Mouse (Mus musculus) heart, adult 2 months (tissue): Measurements from ENCODE around the gene Jam3. TPM values are rescaled to one million over a fixed set of nuclear protein-coding genes. Genes with fewer than 3 reads are reported as not detected.

ENCODE experiments used
- DNase-seq, 2 experiments: peaks; one replicate each; pipeline ENCODE4 v3.0.0; 2021
- H3K27ac ChIP-seq: fragments of 200-600 bp; 2 replicates; pipeline ENCODE4 v1.8.1; 2022
- H3K27me3 ChIP-seq: fragments of 200-500 bp; 2 replicates; pipeline ENCODE4 v1.6.1; 2012; ENCODE audit warnings: mild to moderate bottlenecking, low read length, inconsistent platforms, mixed read lengths; ENCODE audit not compliant: control insufficient read depth, insufficient read depth
- H3K36me3 ChIP-seq: fragments of 200-500 bp; 2 replicates; pipeline ENCODE4 v1.6.1; 2012; ENCODE audit warnings: low read length, inconsistent platforms; ENCODE audit not compliant: control insufficient read depth, insufficient read depth
- H3K4me1 ChIP-seq: fragments of 200-500 bp; 2 replicates; pipeline ENCODE4 v1.6.1; 2011; ENCODE audit warnings: low read length; ENCODE audit not compliant: control insufficient read depth, insufficient read depth
- H3K4me3 ChIP-seq: fragments of 200-600 bp; 2 replicates; pipeline ENCODE4 v1.8.1; 2022
- H3K79me2 ChIP-seq: fragments of 200-500 bp; replicated peaks from 2 replicates; pipeline ENCODE4 v1.6.1; 2012; ENCODE audit warnings: mild to moderate bottlenecking, inconsistent platforms, low read length, moderate library complexity, mixed read lengths; ENCODE audit not compliant: control insufficient read depth, insufficient read depth
- H3K9ac ChIP-seq: fragments of 200-500 bp; 2 replicates; pipeline ENCODE4 v1.6.1; 2012; ENCODE audit warnings: low read depth, mild to moderate bottlenecking, control low read depth, inconsistent platforms, low read length, mixed read lengths
- CTCF ChIP-seq: fragments of 200-600 bp; IDR thresholded peaks from 2 replicates; pipeline ENCODE4 v1.8.1; 2022; ENCODE audit warnings: antibody characterized with exemption, mild to moderate bottlenecking, moderate library complexity
- EP300 ChIP-seq: fragments of 200-500 bp; IDR thresholded peaks from 2 replicates; pipeline ENCODE4 v1.6.1; 2011; ENCODE audit warnings: low read depth, low read length, control low read depth; ENCODE audit not compliant: insufficient read depth
- POLR2A ChIP-seq: fragments of 200-500 bp; IDR thresholded peaks from 2 replicates; pipeline ENCODE4 v1.6.1; 2011; ENCODE audit warnings: mild to moderate bottlenecking, low read depth, low read length, control low read depth; ENCODE audit not compliant: insufficient read depth
- WGBS: fragments of 180-500 bp; shearing (Covaris S2); methylation state at CpG from one replicate; pipeline ENCODE4 v1.1.7; 2018; 5-methylcytosine and 5-hydroxymethylcytosine counted together
- intact Hi-C: fragments of 180-260 bp; cut with DNase I; formaldehyde crosslinking; loops from one replicate; pipeline ENCODE4 v1.15.1; 2025
- polyA plus RNA-seq: library from polyadenylated mRNA; depleted of rRNA; stranded (reverse); fragments of >200 nt; gene quantifications from 2 replicates; pipeline ENCODE4 v1.2.3, GENCODE M21; 2012
- total RNA-seq, 2 experiments: library from RNA; stranded (reverse); gene quantifications; 2 replicates each; pipeline ENCODE4 v1.2.3; 2021

Jam3 gene
- total and polyA plus RNA-seq, 3 experiments: 14.1 to 18.9 (median 14.2) TPM

DNA sequence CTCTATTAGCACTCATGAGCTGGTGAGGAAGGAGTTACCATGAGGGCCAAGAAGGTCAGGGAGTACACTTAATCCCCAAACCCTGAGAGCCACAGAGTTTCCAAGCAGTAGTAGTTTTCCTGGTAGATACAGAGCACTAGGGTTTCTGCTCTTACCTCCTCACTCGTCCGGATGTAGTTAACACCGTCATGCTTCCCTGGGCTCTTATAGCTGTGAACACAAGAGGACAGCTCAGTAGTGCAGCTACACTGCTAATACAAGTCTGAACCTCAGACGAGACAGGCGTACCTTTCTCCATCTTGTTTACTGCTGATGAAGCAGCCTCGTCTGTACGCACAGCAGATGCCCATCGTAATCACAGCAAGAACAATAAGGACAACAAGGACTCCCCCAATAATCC is 56.7 kb downstream of the Jam3 start:
- no peak for TF ChIP-seq EP300
- no peak for TF ChIP-seq CTCF
- no peak for TF ChIP-seq POLR2A
- no peaks in the 10 kb centered on the region; the same call in 1 of the 2 replicates for H3K36me3 ChIP-seq
- WGBS: 86% methylated on average over 8 of the region's 8 CpGs

DNA sequence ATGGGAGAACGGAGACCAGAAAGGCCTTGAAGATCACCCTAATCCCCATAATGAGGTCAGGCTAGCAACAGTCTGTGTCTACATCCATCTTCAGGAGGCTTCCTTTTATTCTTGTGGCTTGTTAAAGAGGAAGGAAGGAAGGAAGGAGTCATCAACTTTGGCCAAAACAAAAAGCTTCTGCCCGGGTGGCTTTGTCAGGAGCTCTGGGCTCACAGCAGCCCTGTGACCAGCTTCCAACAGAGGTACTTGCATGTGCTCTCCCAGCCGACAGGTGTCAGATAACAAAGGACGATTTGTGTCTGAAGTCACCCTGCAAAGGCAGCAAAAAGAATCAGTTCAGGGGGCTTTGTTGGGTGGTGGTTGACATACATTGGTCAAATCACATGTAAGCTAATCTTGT is 57.1 kb downstream of the Jam3 start:
- Histone ChIP-seq H3K27ac (peak overlapping the region; percentile 65), H3K9ac (no peak overlapping the region), H3K36me3 (no peaks in the 10 kb centered on the region; the same call in 1 of the 2 replicates), H3K79me2 (no peaks in the 10 kb centered on the region), H3K4me1 (peaks cover 6% of the 10 kb centered on the region), H3K27me3 (no peaks in the 10 kb centered on the region), H3K4me3 (no peak overlapping the region)
- 30% methylated on average over 4 of the region's 4 CpGs for WGBS
- DNase-seq: peak in 1 of 2 experiments; percentile 25
- intact Hi-C loops: no loop called here
- TF ChIP-seq EP300 (no peak), CTCF (peak; percentile 48)

More for the DNA sequence above, 56.7 kb downstream of the Jam3 start:
- Histone ChIP-seq H3K27me3 (no peaks in the 10 kb centered on the region), H3K4me3 (no peak overlapping the region), H3K4me1 (peaks cover 6% of the 10 kb centered on the region), H3K27ac (peak overlapping the region; percentile 65), H3K79me2 (no peaks in the 10 kb centered on the region), H3K9ac (no peak overlapping the region)
- intact Hi-C loops: no loop called here
- DNase-seq: no peak

DNA sequence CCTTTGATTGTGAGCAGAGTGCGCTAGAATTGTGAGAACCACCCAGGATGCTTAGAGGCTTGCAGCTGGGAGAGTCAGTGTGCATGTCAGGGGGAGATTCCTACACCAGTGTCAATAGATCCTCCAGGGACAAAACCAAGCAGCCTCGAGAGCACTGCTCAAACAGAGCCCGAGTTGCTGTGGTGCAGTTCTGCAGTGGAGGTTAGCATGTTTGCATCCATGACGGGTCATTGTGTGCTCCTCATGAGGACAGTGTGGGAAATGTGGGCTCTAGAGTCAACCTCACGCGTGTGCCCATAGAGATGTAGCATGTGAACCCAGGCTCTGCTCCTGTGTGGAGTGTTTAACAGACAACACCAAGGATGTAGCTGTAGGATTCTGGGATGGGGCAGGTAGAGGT is 62.3 kb downstream of the Jam3 start:
- Histone ChIP-seq H3K36me3 (no peaks in the 10 kb centered on the region; the same call in 1 of the 2 replicates), H3K27me3 (no peaks in the 10 kb centered on the region), H3K9ac (no peak overlapping the region), H3K4me1 (peaks cover 2% of the 10 kb centered on the region), H3K4me3 (no peak overlapping the region), H3K27ac (no peak overlapping the region), H3K79me2 (no peaks in the 10 kb centered on the region)
- TF ChIP-seq EP300 (no peak), POLR2A (no peak), CTCF (no peak)
- intact Hi-C loops: no loop called here
- WGBS: 87% methylated on average over 6 of the region's 6 CpGs
- DNase-seq: no peak

DNA sequence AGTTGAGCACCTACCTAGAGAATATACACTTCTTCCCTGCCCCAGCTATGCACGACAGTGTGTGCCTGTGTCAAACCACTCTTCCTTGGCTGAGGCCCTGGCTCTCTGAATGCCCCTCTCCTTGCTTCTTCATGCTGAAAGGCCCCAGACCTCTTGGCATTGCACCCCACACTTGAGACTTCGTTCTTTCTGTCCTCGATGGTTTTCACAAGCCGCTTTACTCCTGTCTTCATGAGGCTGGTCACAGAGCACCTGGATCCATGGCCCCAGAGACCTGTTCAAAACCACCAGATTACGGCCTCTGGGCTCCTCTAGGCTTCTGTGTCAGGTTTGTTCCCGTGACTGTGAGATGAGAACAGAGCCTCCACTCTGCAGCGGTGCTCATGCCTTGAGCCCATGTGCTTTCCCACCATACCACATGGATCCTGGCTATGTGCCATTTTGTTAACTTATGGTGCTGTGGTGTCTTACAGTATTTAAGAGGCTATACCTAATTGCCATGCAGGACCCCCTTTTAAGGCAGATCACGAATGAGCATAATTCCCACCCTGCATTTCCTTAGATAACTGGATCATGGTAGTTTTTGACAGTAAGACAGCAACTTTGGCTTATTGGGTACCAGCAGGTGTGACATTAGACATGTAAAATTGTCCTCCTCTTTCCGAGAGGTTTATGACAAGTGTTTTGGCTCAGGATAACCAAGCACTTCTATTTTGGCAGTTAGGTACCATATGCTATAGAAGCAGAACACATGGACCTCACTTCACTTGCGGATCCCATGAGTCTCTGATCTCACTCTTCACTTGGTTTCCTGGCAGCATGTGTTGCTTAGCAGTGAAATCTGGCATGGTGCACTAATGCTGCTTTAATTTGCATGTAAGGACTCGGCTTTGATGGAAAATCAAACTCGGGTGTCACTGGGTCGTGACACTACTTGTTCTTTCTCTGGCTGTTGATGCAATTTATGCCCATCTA is 64.1 kb downstream of the Jam3 start:
- no peaks in the 10 kb centered on the region for H3K4me1 ChIP-seq
- H3K27ac ChIP-seq: no peak overlapping the region
- intact Hi-C loops: no loop called here
- 91% methylated on average over 13 of the region's 13 CpGs for WGBS
- no peak for DNase-seq
- no peak overlapping the region for H3K4me3 ChIP-seq
- TF ChIP-seq POLR2A: no peak
- no peak for TF ChIP-seq EP300
- TF ChIP-seq CTCF: no peak
- H3K36me3 ChIP-seq: no peaks in the 10 kb centered on the region
- H3K27me3 ChIP-seq: no peaks in the 10 kb centered on the region
- no peak overlapping the region for H3K9ac ChIP-seq
- H3K79me2 ChIP-seq: no peaks in the 10 kb centered on the region

DNA sequence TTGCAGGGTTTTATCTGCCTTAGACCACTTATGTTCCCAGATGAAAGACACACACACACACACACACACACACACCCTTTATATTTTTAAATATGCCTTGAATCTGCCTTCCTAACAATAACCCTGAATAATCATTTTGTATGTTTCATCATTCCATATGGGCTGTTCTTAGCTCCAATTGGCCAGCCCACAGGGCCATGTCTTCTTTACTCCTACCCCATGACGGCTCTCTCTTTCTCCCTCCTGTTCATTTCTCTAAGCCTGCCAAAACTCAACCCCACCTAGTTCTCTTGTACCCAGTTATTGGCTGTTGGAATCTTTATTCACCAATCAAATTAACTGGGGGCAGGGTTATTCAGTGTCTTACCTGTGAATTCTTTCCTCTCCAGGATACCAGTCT is 65.1 kb downstream of the Jam3 start:
- 93% methylated on average over 1 of the region's 1 CpGs for WGBS

DNA sequence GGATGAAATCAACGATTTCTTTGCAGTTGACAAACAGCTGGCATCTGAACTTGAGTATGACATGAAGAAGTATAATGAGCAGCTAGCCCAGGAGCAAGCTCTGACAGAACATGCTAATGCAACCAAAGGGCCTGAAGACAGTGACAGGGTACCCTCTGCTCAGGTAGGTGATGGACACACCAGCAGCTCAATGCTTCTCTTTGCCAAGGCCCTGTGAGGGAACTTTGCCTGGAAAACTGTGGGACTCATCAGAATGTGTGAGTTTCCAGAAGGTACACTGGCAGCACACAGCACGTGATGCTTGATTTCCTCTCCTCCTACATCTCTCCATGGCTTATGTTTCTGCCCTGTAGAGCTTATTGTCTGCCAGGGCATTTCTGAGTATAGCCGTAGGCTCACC is 67.8 kb downstream of the Jam3 start:
- WGBS: 85% methylated on average over 3 of the region's 3 CpGs
- H3K79me2 ChIP-seq: no peaks in the 10 kb centered on the region
- peaks cover 3% of the 10 kb centered on the region; the same call in 1 of the 2 replicates for H3K36me3 ChIP-seq
- H3K4me3 ChIP-seq: no peak overlapping the region
- no peak overlapping the region for H3K9ac ChIP-seq
- intact Hi-C loops: no loop called here
- H3K27me3 ChIP-seq: no peaks in the 10 kb centered on the region
- TF ChIP-seq EP300 (no peak), CTCF (no peak), POLR2A (no peak)
- H3K4me1 ChIP-seq: no peaks in the 10 kb centered on the region
- no peak overlapping the region for H3K27ac ChIP-seq
- DNase-seq: no peak

More for the DNA sequence above, 65.1 kb downstream of the Jam3 start:
- Histone ChIP-seq H3K4me1 (no peaks in the 10 kb centered on the region), H3K9ac (no peak overlapping the region), H3K27me3 (no peaks in the 10 kb centered on the region), H3K79me2 (no peaks in the 10 kb centered on the region), H3K36me3 (no peaks in the 10 kb centered on the region), H3K27ac (no peak overlapping the region), H3K4me3 (no peak overlapping the region)
- TF ChIP-seq EP300: no peak
- no peak for TF ChIP-seq POLR2A
- no peak for TF ChIP-seq CTCF
- no peak for DNase-seq
- intact Hi-C loops: no loop called here
